Mouse (Mus musculus): ENCODE measurements around the gene Mmel1.

Gene Mmel1

DNA sequence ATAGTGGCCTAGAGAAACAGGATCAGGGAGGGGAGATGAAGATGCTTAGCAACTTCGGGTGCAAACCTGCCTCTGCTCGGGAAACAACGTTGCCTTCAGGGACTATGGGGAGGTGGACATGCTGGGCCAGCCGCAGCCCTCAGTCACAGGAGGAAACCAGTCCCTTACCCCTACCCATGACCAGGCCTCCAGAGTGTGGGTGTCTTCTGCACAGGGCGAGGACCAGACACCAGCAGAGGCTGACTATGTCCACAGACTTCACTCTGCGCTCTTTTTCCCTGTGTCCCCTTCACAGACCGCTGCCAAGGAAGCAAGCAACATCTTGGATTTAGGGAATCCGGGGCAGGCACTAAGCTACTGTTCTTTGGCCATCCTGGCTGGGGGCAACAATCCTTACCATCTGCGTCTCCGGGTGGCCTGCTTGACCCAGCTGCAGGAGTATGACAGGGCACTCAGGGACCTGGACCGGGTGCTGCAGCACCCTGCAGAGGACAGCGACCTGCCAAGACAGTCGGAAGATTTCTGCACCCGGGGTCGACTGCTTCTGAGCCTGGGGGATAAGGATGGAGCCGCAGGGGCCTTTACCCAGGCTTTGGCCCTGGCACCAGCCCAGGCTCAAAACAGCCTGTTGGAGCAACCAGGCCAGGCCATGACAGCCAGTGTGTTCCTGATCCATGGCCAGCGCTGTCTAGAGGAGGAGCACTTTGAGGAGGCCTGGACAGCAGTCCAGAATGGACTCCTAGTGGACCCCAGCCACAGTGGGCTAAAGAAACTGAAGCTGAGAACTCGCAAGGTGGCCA is 4.2 kb upstream of the Mmel1 start:
- DNase-seq = no peak

DNA sequence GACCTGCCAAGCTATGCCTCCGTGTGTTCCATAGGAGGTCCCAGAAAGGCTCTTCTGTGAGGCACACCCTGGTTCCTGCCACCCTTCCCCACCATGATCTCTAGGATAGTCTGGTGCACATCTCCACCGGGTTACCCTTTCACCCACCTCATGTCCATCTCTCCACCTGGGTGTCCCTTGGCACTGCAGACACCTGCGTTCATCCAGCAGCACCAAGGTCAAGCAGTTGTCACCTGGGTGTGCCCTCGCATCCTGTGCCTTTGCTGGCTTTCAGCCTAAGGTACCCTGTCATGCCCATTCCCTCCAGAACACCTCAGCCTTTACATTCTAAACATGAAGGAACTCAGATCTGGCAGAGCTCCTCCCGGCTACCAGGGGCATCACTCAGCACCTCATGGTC is 3.0 kb upstream of the Mmel1 start:
- no peak for DNase-seq

DNA sequence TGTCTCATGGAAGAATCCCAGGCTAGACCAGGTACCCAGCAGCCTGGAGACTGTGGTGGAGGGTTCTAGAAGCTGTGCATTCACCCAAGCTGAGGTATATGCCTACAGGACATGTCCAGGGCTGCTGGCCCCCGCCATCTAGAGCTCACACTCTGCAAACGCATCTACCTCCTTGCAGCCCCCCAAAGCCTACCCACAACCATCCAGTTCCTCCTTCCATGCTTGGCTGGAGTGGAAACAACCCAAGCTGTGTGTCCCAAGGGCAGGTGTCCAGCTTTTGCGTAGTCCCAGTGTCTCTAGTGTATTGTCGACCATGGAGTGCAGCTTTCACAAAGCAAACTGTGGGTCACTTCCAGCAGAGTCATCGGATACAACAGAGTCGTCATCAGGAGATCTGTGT is 2.1 kb upstream of the Mmel1 start:
- DNase-seq = no peak

DNA sequence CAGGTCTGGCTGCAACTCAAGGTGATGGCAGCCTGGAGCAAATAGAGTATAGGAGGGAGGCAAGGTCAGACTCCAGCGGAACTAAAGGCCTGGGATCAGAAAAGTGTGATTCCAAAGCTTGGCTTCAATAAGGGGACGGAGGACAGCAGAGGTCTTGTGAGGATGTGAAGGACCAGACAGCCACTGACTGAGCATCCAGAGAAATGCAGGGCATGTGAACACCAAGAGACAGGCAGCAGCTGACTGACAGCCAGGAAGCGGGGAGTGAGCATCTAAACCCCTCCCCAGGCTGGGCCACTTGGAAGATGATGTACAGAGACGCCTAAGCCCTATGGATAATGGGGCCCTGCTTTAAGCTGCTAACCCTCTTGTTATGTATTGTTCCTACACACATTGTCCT is 1.3 kb downstream of the Mmel1 start:
- DNase-seq = no peak

DNA sequence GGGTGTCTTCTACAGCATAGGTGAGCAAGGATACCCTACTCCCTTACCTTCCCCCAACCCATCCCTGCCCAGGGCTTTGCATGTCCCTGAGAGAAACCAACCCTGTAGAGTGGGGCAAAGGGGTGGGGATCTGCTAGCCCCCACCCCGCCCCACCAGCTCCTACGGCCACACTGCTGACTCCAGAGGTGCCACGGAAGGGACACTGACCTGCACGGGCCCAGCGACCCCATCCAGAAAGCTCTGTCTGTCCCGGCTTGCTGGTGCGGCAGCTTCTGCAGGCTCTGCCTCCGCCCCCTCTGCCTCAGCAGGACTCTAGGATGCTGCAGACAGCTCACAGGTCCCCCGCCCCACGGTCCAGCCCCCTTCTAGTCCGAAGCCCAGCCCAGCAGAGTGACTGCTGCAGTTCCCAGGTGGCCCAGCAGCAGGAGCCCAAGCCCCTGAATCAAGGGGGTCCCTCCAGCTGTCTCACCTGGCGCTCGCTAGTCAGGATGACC is 2.4 kb downstream of the Mmel1 start:
- peak; percentile 28 for DNase-seq

DNA sequence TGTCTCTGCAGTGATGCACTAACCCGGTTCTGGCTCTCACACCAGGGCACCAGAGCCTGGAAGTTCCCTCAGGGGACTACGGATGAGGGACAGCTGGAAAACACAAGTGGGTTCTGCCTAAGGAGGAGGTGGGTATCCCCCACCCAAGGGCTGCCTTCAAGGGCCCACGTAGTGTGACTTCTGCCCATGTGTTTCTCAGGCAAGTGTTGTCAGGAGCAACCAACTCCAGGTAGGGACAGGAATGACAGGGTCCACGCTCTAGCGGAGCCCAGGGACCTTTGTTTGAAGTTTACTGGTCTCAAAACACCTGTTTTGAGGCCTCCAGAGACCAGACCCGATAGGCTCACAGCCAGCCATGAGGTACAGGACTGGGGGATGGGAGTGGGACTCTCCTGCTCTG is 3.8 kb downstream of the Mmel1 start:
- DNase-seq = no peak

DNA sequence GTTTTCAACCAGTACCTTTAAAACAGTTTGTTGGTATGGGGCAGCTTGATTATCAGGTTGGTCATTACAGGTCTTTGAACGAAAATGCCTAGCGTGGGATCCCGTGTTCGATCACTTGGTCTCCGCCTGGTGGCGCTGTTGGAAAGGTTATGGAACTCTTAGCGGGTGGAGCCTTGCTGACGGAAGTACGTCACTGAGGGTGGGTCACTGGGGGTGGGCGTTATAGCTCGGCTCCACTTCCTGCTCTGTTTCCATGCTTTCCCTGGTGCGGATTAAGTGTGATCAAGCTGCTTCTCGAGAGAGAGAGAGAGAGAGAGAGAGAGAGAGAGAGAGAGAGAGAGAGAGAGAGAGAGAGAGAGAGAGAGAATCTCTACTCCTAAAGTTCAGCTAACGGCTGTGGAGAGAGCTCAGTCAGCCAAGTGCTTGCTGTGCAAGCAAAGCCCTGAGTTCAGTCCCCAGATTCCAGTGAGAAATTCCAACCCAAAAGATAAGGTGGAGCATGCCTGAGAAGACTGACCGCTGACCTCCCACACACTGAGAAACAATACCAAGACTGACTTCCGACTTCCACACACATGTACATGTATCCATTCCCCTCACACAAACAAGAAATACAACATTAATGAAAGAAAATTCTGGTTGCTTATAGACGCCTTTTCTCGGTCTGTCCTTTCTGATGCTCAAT is 8.6 kb downstream of the Mmel1 start:
- peak; percentile 98 for DNase-seq

DNA sequence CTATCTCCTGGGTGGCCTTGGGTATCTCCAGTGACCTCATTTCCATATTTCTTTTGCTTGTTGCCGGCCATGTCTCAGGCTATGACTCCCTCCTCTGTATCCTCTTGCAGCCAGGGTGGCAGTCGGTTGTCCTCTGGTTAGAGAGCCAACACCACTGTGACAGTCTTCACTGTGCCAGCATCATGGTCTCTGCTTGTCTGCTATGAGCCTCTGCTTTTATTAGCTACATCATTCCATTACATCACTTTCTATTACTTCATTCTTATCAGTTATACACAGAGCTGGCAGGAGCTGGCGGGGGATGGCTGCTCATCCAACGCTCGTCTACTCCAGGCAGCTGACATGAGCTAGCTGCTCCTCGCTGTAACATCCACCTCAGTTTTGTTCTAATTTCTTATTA is 11.3 kb downstream of the Mmel1 start:
- no peak for DNase-seq

DNA sequence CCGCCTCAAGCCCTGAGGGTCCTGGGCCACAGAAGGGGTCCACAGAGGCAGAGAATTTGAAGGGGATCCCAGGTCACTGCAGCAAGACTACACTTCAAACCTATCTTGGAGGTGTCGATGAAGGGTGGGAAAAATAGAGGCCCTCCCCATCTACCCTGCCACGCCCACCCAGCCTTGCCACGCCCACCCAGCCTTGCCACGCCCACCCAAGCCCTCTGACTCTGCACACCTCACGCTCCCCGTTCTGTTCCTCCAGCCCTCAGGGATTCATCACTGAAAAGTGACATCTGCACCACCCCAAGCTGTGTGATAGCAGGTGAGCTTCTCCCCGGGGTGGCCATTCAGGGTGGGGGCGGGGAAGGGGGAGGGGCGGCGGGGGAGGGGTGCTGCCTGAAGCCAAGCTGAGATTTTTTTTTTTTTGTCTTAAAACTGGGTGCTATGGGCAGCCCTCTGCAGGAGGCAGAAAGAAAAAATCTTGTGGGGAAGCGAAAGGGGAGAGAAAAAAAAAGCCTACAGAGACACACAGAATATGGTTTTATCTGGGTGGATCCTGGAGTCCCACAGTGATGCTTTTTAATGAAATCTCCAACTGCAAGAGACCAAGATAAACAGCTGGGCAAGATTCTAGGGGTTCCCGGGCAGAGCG is 12.8 kb downstream of the Mmel1 start:
- DNase-seq = peak; percentile 35

DNA sequence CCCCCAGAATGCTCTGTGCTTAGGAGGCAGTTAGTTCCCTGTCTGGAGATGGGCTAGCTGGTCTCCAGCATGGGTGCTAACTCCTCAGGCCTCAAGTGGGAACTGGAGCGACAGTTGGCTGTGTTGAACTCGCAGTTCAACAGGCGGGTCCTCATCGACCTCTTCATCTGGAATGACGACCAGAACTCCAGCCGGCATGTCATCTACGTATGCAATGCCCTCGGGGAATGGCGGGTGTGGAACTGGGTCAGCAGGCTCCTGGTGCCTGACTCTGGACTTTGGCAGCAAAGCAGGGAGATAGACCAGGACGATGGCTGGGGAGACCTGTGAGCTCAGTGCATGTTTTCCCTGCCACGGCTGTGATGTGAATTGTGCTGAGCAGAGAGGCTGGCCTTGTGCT is 16.0 kb downstream of the Mmel1 start:
- no peak for DNase-seq

DNA sequence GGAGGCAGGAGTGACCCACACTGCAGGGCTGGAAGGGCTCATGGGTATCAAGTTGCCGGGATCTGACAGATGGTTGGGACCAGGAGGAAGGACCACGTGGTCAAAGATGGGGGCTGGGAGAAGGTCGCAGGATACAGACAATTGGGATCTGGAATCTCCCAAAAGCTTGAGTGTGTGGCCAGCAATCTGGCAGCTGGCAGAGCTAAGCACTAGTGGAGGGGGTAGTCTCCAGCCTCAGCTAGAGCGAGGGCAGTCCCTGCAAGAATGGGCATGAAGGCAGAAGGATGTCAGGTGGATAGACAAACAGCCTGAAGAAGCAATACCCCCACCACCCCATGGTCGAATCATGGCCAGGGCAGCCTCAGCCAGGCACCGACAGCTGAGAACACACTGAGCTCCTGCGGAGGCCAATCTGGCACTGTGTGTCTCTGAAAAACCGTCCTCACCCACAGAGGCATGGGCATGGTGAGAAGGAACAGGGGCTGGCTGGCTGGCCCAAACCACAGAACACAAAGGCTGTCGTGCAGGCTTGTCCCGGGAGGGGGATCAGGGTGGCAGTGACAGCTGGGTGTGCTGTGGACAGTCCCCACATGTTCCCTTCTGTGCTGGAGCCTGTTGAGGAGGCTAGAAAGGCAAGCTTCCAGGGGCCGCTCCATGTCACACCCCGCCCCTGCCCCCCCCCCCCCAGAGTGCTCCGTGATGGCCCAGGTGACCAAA is 17.6 kb downstream of the Mmel1 start:
- DNase-seq = no peak

DNA sequence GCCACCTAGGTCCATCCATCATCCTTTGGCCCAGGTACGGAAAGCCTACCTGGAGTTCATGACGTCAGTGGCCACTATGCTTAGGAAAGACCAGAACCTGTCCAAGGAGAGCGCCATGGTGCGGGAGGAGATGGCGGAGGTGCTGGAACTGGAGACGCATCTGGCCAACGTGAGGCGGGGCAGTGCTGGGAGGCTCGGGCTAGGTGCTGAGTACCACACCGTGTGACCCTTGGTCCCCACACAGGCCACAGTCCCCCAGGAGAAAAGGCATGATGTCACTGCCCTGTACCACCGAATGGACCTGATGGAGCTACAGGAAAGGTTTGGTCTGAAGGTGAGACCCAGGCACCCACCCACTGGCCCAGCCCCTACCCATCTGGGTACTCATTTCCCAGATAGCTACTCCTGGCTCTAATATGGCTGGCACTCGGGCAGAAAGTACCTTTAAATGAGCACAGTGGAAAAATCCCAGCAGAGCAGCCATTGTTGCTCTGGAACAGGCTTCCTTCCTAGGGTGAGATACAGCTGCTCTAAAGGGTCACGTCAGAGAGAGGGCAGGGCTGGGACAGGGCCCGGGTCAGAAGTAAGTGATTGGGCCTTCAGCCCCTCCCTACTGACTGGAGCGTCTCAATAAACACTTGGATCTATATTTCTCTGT is 18.3 kb downstream of the Mmel1 start:
- no peak for DNase-seq

DNA sequence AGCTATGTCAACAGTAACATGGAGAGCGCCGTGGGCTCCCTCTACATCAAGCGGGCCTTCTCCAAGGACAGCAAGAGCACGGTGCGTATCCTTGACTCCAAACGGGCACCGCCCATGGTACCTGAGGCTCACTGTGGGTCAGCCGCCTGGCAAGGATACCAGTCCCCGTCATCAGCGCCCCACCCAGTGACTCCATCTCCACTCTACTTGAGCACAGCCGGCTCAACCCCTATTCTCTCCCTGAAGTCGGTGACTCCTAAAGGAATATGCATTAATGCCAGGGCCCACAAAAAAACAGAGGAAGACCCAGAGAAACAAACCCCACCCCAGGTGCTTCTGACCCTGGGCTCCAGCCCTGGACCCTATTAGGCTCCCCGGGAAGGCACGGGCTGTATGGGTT is 21.5 kb downstream of the Mmel1 start:
- DNase-seq = no peak

DNA sequence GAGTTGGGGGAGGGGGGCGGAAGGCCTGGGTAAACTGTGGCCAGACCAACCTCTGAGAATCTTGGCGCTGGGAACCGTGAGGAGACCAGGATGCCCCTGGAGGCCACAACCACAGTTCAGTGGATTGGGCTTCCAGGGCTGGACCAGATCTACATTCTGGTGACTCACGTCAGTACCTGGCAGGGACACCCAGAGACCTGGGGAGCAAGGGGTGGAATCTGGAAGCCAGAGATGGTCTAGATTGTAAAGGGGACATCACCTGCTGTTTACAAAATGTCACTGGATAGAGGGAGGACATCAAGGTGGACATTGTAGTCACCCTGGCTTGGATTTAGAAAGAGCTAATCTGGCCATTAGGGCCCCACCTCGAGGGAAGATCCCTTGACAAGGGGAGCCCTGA is 26.2 kb downstream of the Mmel1 start:
- no peak for DNase-seq

DNA sequence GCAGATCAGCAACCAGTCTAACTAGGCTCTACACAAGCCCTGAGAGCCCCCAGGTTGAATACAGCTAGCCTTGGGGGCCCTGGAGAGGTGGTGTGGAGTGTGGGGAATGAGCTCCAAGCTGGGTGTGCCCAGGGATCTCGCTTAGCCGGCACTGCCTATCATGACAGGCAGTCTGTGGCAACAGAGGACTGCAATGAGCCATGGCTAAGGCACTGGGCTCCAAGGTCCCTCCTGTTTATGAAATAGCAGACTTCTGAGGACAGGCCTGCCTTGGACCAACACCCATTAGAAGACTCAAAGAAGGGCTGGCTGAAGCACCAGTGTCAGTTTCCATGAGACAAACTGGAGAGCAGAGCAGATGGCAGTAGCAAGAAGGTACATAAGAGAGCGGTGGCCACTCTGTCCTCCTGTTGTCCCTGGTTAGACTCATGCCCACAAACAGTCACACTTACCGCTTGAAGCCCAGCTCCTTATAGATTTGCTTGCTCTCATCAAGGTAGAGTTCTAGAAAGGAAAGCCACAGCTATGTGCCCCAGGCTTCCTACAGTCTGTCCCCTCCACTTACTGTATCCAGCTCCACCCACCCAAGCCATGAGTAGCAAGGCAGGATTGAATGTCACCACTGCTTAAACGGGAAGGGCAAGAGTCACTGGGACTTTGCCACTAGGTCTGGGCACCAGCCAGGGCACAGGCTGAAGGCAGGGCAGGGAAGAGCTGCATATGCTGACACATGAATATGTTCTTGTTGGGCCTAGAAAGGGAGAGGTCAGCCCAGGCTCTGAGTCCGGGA is 28.5 kb downstream of the Mmel1 start:
- no peak for DNase-seq

DNA sequence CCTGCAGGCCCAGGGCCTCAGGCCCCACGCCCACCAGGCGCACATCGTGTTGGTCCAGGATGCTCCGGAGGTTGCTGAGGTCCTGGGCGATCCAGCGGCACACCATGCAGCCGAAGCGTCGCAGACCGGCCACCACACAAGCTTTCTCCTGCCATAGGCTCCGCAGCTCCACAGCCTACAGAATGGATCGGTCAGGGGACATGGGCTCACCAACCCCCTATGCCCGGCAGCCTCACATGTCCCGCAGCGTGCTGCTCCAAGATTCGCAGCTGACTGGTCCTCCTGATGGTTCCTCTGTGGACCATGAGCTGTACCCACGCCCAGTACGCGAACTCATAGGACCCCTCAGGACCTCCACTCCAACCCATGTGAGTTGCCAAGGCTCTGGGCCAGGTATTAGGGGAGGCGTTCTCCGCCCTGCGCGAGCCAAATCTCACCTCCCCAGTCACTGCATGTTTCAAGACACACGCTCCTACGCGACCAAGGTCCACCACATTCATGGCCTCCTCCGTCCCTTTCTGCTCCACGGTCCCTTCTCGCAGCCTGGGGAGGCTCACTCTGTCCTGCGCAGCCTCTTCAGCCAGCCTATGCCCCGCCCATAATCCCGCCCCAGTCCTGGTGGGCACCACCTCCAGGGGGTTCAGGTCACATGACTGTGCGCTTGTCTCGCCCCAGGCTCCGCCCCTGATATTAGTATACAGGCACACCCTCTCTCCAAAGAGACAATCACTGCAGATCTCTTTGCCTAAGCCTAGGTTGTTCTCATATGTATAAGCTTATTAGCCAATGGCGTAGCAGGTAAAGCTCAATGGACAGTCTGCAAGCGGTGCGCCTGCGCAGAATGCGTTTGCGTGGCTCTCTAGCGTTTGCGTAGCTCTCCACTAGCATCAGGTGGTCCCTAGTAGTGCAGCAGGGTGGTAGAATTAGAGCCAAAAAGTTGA is 29.4 kb downstream of the Mmel1 start, which contains the start of gene Fam213b:
TSS of gene Fam213b (minus strand) at position 630 of the 941 bp plus-strand sequence.
- DNase-seq = peak; percentile 66

DNA sequence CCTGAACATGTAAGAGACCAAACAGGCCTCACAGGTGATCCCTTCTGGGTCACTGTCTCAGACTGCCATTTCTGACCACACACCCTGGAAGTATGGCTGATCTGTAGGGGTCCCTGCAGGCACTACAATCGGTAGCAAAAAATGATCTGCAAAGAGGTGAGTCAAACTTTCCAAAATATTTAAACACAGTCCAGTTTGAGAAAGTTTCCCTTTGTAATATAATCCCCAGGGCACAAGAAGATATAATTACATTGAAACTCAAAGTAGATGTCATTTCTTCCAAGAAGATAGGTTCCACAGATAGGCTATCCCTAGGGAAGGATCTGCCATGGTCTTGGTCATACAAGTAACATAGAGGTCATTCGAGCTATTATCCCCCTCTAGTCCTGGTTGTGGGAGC is 33.0 kb downstream of the Mmel1 start:
- DNase-seq = no peak

DNA sequence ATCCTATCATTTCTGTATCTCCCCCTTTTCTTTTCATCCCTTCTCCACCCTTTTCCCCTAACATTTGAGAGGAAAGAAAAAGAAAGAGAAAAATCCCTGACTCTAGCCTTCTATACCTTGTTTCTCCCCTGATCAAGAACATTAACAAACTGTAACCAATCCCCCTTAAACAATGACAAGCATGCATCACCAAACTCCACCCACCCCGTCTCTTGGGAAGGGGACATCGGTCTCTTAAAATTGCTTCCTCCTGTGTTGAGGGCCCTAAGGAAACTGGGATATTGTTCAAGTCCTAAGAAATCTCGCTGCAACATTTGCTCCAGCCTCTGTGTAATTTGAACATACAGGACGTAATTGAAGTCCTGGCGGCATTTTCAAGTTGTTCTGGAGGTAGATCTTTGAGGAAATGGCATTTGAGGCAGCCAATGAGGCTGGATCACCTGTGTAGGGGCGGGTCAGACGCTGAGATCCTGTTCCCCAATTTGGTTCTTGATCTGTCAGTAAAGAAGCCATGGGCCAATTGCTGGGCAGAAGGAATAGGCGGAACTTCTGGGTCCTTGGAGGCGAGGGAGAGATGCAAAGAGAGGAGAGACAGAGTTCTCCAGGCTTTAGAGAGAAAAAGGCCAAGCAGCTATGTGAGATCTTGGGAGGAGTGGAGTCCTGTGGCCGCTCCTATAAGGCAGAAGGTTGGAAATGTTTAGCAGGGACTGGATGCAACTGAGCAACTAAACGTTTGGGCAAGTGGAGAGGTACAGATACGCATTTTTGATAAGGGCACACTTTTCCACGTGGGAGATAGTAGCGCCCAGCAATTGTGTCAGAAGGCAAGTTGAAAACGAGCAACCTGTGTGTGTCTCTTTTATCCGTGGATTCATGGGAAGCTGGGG is 35.0 kb downstream of the Mmel1 start:
- peak; percentile 82 for DNase-seq

DNA sequence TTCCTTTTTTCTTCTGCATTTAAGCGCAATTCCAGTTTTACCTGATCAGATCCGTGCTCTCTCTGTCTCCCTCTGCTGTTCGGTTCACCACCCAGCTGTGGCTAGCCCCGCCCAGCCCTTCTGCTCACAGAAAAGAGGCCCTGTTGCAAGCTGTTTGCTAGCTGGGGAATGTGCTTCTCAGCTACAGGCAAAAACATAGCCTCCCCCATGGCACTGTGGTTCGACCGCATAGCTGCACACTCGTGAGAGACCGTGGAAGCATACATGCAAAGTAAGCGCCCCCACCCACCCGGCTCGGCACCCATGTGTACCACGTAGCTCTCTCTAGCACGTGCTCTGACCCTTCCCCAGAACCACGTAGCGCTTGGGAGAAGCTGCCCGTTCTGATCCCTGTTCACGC is 38.4 kb downstream of the Mmel1 start:
- DNase-seq = peak; percentile 86

DNA sequence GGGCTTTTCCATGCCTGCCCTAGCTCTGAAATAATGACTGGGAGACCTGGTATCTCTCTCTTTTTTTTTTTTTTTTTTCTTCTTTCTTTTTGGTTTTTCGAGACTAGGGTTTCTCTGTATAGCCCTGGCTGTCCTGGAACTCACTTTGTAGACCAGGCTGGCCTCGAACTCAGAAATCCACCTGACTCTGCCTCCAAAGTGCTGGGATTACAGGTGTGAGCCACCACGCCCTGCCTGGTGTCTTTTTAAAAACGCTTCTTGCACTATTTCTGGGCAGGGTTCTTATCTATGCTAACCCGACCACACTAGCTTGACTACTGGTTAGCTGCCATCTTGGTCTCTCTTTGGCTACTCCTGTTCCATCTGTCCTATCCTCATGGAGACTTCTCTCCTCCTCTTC is 39.1 kb downstream of the Mmel1 start:
- no peak for DNase-seq
